Mouse (Mus musculus) lung, postnatal 0 days (tissue): Measurements from ENCODE around the gene Clpsl2.

ENCODE experiments used
- CTCF ChIP-seq: IDR thresholded peaks from 2 replicates; pipeline ENCODE4 v1.5.1; 2016; ENCODE audit warnings: antibody characterized with exemption, mild to moderate bottlenecking
- EP300 ChIP-seq: IDR thresholded peaks from 2 replicates; pipeline ENCODE4 v1.6.1; 2016; ENCODE audit warnings: antibody characterized with exemption, mild to moderate bottlenecking, control low read depth

DNA sequence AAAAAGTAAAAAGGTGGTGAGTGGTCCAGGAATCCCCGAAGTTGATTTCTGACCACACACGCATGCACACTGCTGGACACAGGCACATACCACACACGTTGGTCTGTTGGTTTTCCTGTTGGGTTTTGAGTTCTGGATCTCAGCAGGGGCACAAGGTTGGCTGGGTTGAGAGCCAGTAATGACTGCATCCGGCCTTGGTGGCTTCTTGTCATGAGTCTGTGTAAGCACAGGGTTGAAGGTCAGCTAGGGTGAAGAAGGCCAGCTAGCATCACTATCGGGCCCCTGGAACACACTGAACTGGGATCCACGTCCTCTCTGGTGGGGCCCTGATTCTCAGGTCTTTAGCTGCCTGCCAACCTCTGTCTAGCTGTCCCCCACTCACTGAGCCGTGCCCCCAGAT lies 23.3 kb downstream of the Clpsl2 start:
- TF ChIP-seq EP300 (no peak), CTCF (no peak)
